Mouse (Mus musculus): ENCODE measurements around the gene Rps3. TPM values are rescaled to one million over a fixed set of nuclear protein-coding genes. Genes with fewer than 3 reads are reported as not detected.

Rps3 gene
- total RNA-seq, 1 experiment from 2014 or later, result 563 TPM

DNA sequence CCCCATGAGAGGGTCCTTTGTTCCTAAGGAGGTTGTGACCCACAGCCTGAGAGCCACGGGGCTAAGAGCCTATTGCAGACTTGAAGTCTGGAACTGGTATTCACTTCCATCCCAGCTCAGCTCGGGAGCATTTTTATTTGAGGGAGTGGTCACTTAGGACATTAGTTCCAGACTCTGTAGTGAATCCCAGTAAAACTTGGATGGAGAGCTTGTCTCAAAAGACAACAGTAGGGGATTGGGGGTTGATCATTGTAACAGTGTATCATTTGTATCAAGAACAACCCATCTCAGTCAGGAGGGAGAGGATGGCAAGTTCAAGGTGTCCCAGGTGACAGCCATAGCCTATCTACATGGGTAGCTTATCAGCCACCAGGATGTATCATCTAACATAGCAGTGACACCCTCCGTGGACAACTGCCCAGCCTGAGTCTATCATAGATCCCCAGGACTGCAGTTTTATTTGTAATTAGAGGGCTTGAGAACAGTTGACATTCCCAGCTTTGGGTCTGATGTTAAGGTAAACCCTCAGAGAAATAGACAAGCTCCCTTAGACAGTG, 6.9 kb downstream of the Rps3 start:
- no peak for DNase-seq

- no peak for DNase-seq
Observed at GRCm38 (mm10) chr7:99475562-99475911, 8.0 kb downstream of the Rps3 start.

DNA sequence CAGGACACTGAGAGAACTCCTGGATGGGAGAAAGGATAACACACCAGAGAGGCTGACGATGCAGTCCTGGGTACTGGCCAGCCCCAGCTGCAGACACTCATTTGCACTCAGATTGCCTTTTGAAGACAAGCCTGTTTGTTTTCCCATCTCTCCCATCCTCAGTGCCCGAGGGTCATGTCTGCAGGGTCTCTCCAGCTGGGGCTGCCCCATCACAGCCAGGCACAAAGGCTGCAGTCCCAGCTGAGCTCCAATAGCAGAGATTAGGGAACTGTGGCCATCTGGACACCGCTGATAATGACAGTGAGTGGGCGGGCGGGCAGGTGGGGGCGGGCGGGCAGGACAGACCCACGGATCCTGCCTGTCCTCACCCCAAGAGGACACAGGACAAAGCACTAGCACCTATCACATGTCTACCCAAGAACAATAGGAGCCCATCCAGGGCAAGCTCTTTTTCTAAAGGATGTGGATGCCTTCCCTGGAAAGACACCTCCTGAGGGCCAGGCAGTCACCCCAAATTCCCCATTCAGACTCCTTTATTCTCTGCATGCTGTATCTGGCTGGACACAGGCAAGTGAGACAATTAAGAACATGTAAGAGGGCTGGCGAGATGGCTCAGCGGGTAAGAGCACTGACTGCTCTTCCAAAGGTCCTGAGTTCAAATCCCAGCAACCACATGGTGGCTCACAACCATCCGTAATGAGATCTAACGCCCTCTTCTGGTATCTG, 8.5 kb downstream of the Rps3 start:
- no peak for DNase-seq

DNA sequence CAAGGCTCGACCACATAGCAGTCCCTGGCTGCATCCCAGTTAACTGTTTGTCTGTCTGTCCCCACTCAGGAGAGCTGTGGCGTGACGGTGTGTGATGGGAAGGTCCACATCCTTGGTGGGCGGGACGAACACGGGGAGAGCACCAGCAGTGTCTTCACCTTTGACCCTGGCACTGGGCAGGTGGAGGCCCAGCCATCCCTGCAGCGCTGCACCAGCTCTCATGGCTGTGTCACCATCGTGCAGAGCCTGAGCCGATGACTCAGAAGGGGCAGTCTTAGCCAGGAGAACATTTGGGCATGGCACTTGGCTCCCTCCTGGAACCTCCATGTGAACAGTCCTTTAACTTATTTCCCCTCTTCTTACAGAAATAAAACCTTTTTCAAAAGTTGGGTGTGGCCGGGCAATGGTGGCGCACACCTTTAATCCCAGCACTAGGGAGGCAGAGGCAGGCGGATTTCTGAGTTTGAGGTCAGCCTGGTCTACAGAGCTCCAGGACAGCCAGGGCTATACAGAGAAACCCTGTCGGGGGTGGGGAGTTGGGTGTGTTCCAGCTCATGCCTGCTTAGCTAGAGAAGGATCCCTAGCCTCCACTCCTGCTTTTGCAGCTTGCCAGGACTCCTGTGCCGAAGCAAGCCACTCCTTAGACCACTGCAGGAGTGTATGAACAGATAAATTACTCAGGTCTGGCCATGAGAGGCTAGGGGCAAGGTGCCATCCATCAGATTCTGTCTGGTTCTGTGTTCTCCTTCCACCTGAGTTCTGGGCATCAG, 9.7 kb downstream of the Rps3 start:
- DNase-seq, result peak; percentile 63

- no peak for DNase-seq
Observed at GRCm38 (mm10) chr7:99471578-99471977, 12.0 kb downstream of the Rps3 start.

GRCm38 (mm10) chr7:99469680-99470405, 13.7 kb downstream of the Rps3 start:
- peak; percentile 51 for DNase-seq

DNA sequence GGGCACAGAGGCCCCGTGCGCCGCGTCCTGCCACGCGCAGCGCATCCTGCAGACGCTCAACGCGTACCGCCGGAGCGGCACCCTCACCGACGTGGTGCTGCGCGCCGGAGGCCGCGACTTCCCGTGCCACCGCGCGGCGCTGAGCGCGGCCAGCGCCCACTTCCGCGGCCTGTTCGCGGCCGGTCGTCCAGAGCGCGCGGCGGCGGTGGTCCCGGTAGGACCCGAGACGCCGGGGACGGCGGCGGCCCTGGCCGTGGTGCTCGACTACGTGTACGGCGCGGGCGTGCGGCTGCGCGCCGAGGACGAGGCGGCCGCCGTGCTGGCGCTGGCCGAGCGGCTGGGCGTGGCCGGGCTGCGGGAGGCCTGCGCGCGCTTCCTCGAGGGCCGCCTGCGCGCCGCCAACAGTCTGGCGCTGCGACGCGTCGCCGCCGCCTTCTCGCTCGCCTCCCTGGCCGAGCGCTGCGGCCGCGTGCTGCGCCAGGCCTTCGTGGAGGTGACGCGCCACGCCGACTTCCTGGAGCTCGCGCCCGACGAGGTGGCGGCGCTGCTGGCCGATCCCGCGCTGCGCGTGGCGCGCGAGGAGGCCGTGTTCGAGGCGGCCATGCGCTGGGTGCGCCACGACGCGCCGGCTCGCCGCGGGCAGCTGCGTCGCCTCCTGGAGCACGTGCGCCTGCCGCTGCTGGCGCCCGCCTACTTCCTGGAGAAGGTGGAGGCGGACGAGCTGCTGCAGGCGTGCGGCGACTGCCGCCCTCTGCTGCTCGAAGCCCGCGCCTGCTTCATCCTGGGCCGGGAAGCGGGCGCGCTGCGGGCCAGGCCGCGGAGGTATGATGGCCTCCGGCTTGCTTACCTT, 15.0 kb downstream of the Rps3 start:
- DNase-seq, result peak; percentile 84

DNA sequence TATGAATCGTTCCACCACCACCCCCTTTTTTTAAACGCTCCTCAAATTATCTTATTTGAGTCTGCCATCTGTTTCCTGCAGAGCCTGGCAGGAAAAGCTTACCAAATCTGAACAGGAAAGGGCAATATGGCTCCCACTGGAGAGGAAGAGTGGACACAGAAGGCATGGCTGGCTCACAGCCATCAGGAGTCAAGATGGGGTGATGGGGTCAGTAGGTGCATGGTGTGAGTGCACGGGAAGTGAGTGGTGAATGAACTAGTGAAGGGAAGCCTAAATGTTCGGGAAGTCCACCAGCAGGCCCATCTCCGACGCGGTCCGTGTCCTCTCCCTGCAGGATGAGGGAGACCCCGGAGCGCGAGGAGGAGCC, 15.6 kb downstream of the Rps3 start:
- peak; percentile 72 for DNase-seq

GRCm38 (mm10) chr7:99465811-99466210, 17.7 kb downstream of the Rps3 start, which contains the start of gene Klhl35:
TSS of gene Klhl35 (plus strand) at chr7:99466004.
- DNase-seq, result no peak

DNA sequence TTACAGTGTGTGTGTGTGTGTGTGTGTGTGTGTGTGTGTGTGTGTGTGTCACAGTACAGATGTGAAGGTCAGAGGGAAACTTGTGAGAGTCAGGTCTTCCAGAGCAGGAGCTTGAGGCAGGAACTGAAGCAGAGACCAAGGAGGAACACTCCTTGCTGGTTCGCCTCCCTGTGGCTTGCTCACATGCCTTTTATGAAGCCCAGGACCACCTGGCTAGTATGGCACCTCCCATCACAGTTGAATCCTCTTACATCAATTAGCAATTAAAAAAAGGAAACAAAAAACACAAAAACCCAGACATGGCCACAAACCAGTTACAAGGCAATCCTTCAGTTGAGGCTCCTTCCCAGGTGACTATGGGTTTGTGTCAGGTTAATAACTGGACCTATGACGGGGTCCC, 20.4 kb downstream of the Rps3 start:
- DNase-seq, result no peak

- DNase-seq, result peak; percentile 47
Observed at GRCm38 (mm10) chr7:99459888-99460652, 23.5 kb downstream of the Rps3 start.

DNA sequence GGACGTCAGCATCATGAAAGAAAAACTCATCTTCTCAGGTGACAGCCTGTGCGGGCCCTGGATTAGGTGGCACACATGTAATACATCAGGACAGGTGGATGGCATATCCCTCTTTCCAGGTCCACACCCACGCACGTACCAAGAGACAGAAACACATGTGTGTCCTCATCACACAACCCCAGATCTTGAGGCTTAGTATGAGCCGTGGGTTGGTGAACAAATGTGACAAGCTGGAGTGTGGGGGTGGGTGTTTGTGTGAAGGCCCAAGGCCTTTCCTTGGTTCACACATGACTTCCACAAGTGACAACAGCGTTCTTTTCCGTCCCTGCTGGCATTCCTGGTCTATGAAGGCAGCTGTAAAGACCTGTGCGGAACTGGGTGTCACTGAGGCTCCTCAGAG, 24.7 kb downstream of the Rps3 start:
- DNase-seq, result no peak

DNA sequence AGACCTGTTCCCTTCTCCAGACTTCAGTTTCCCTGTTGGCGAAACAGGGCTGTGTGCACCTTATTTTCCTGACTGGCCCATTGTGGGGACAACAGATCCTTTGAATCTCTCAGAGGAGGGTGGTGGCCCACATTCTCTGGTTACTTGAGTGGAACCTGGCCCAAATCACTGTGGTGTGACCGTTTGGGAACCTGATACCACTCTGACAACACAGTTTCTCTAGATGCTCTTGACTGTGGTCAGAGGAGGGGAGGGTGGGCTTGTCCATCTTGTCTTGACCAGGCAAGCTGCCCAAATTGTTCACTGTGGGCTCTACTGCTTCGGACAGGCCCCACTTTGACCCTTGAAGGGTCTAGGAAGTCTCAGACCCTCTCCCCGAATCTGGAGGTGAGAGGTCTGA, 29.5 kb downstream of the Rps3 start:
- DNase-seq, result no peak

DNA sequence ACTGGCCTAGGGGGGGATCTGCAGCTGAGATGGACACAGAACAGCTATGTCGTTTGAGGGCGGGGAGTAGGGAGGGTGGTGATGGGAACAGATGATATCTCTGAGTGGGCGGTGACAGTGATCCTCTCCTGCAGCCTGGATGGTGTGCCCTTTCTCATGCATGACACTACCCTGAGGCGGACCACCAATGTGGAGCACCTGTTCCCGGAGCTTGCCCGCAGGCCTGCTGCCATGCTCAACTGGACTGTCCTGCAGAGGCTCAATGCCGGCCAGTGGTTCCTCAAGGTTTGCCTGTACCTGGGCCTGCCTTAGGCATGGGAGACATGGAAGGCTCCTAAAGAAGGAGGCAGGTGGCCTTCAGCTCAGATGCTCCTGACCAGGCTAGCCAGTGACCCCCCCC, 30.7 kb downstream of the Rps3 start:
- no peak for DNase-seq

- DNase-seq, result peak; percentile 83
Observed at GRCm38 (mm10) chr7:99450703-99451102, 32.8 kb downstream of the Rps3 start.

DNA sequence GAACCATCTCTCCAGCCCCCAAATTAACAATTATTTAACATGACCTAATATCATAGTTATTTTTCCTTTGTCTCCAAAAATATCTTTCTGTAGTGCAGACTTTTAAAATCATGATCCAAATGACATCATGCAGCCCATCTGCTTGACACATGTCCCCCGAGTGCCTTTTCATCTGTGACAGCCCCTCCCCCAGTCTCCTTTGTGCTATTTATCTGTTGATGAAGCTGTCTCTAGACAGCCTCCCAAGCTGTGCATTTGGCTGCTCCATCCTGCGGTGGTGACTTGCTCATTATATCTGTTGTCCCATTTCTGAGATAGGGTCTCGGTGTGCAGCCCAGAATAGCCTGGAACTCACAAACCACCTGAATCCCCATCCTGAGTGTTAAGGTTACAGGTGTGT, 33.8 kb downstream of the Rps3 start:
- no peak for DNase-seq

DNA sequence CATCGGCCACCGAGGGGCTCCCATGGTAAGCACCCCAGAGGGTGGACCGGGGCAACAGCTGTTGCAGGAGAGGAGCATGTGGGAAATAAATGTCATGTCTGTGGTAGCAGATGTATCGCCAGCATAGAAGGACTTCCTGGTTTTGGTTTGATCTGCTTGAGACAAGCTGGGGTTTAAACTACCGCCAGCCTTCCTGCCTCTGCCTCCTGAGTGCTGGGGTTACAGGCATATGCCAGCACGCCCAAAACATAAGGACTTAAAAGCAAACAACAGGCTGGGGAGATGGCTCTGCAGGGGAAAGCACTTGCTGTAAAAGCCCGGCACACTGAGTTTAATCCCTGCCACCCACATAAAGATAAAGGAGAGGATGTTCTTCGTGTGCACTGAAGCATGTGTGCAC, 34.5 kb downstream of the Rps3 start:
- DNase-seq, result no peak

DNA sequence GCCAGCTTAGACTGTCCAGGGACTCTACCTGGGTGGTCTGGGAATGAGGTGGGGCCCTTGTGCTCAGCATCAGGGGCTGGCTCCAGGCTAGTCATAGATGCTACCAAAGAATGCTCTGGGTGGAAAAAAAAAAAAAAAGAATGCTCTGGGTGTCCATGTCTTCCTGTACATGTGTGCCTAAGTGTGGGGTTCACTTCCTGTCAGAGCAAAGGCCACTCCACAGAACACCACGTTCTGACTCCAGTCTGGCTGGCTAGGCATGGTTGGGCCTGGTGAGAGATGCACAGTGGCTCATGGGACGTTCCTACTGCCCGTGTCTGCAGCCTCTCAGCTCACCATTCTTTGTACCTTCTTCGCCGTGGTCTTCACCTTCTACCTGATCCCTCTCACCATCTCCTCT, 34.9 kb downstream of the Rps3 start:
- DNase-seq, result no peak

DNA sequence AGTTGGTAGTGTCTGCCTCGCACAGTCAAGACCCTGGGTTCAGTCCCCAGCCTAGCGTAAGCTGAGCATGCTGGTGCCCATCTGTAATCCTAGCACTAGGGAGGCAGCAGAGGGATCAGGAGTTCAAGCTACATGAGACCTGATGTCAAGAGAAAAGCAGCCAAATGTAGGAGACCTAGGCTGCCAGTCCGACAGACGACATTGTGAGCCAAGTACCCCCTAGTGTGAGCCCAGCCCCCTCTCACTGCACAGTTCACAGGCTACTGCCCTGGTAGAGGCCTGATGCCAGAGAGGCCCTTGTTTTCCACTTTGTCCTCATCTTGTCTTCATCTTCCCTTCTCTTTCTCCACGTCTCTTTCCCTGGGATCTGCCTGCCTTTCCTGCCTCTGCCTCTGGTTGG, 36.2 kb downstream of the Rps3 start:
- no peak for DNase-seq

- peak; percentile 48 for DNase-seq
Observed at GRCm38 (mm10) chr7:99445833-99446232, 37.7 kb downstream of the Rps3 start.

DNA sequence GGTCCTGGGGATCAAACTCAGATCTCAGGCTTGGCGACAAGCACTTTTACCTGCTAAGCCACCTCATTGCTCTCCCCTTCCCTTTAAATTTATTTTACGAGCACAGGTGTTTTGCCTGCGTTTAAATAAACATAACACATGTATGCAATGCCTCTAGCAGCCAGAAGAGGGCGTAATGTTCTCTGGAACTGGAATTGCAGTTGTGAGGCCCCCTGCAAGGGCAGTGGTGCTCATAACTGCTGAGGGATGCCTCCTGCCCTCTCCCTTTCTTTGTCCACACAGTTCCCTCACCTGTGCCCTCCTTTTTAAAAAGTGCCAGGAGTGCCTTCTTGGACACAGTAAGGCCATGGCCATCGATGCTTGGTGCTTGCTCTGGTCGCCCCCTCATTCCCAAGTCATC, 39.5 kb downstream of the Rps3 start:
- no peak for DNase-seq

All from adrenal gland, postnatal 14 days (tissue).